Mouse (Mus musculus) cerebral cortex, adult 2 months (tissue): ENCODE data around the gene Greb1.

Source experiments
- WGBS: fragments of 180-500 bp; shearing (Covaris S2); methylation state at CpG from one replicate; pipeline ENCODE4 v1.1.7; 2018; 5-methylcytosine and 5-hydroxymethylcytosine counted together

Greb1 gene

GRCm38 (mm10) chr12:16805511-16805910, 4.8 kb upstream of the Greb1 start:
- WGBS: 10% methylated on average over 5 of the region's 5 CpGs

- 86% methylated on average over 5 of the region's 5 CpGs for WGBS
Measured at GRCm38 (mm10) chr12:16803956-16804430, 3.3 kb upstream of the Greb1 start.

GRCm38 (mm10) chr12:16803237-16803955, 2.7 kb upstream of the Greb1 start:
- 74% methylated on average over 5 of the region's 5 CpGs for WGBS

- WGBS: 10% methylated on average over 12 of the region's 12 CpGs
Measured at GRCm38 (mm10) chr12:16800959-16801315, 251 bp upstream of the Greb1 start.

- 35% methylated on average over 6 of the region's 6 CpGs for WGBS
Measured at GRCm38 (mm10) chr12:16799928-16800258, 793 bp downstream of the Greb1 start.

- WGBS: 81% methylated on average over 3 of the region's 3 CpGs
Measured at GRCm38 (mm10) chr12:16798894-16799293, 1.8 kb downstream of the Greb1 start.

- 81% methylated on average over 3 of the region's 3 CpGs for WGBS
Measured at GRCm38 (mm10) chr12:16795781-16796180, 4.9 kb downstream of the Greb1 start.

- 85% methylated on average over 4 of the region's 4 CpGs for WGBS
Measured at GRCm38 (mm10) chr12:16793371-16793770, 7.3 kb downstream of the Greb1 start.

- WGBS: 74% methylated on average over 4 of the region's 4 CpGs
Measured at GRCm38 (mm10) chr12:16790456-16790855, 10.2 kb downstream of the Greb1 start.

- 49% methylated on average over 4 of the region's 4 CpGs for WGBS
Measured at GRCm38 (mm10) chr12:16789756-16790155, 10.9 kb downstream of the Greb1 start.

- 89% methylated on average over 1 of the region's 1 CpGs for WGBS
Measured at GRCm38 (mm10) chr12:16789199-16789598, 11.5 kb downstream of the Greb1 start.

- 74% methylated on average over 2 of the region's 2 CpGs for WGBS
Measured at GRCm38 (mm10) chr12:16788600-16788999, 12.1 kb downstream of the Greb1 start.

GRCm38 (mm10) chr12:16781034-16781746, 19.5 kb downstream of the Greb1 start:
- WGBS: 70% methylated on average over 14 of the region's 14 CpGs

GRCm38 (mm10) chr12:16780320-16780719, 20.4 kb downstream of the Greb1 start:
- 84% methylated on average over 3 of the region's 3 CpGs for WGBS

GRCm38 (mm10) chr12:16779165-16779564, 21.5 kb downstream of the Greb1 start:
- WGBS: 72% methylated on average over 2 of the region's 2 CpGs

GRCm38 (mm10) chr12:16778523-16778922, 22.2 kb downstream of the Greb1 start:
- 87% methylated on average over 5 of the region's 5 CpGs for WGBS

- WGBS: 58% methylated on average over 3 of the region's 3 CpGs
Measured at GRCm38 (mm10) chr12:16775351-16775750, 25.3 kb downstream of the Greb1 start.

GRCm38 (mm10) chr12:16774605-16775004, 26.1 kb downstream of the Greb1 start:
- 97% methylated on average over 4 of the region's 4 CpGs for WGBS

- 92% methylated on average over 6 of the region's 6 CpGs for WGBS
Measured at GRCm38 (mm10) chr12:16769601-16770165, 31.0 kb downstream of the Greb1 start.

- 90% methylated on average over 2 of the region's 2 CpGs for WGBS
Measured at GRCm38 (mm10) chr12:16768711-16769110, 32.0 kb downstream of the Greb1 start.

- WGBS: 81% methylated on average over 3 of the region's 3 CpGs
Measured at GRCm38 (mm10) chr12:16768251-16768650, 32.4 kb downstream of the Greb1 start.

- WGBS: 92% methylated on average over 12 of the region's 12 CpGs
Measured at GRCm38 (mm10) chr12:16764776-16765445, 35.8 kb downstream of the Greb1 start.
